Mouse (Mus musculus) embryonic facial prominence, embryonic 12.5 days (tissue): Measurements from ENCODE around the gene Cdca7l. TPM values are rescaled to one million over a fixed set of nuclear protein-coding genes. Genes with fewer than 3 reads are reported as not detected.

ENCODE experiments used
- ATAC-seq: fragments of 200-750 bp; cut with Nextera tagmentation; 2 replicates; pipeline ENCODE4 v1.8.0; 2017; ENCODE audit not compliant: insufficient number of reproducible peaks, insufficient read depth, low FRiP score, low TSS enrichment
- H3K27ac ChIP-seq: fragments of 300-500 bp; sonication (generic); 2 replicates; pipeline ENCODE4 v1.5.1; 2016; ENCODE audit warnings: mild to moderate bottlenecking
- H3K27me3 ChIP-seq: fragments of 300-500 bp; sonication (generic); 2 replicates; pipeline ENCODE4 v1.6.1; 2016; ENCODE audit warnings: mild to moderate bottlenecking, moderate library complexity
- H3K36me3 ChIP-seq: fragments of 300-500 bp; sonication (generic); 2 replicates; pipeline ENCODE4 v1.6.1; 2016; ENCODE audit warnings: mild to moderate bottlenecking
- H3K4me1 ChIP-seq: fragments of 300-500 bp; sonication (generic); 2 replicates; pipeline ENCODE4 v1.6.1; 2016
- H3K4me2 ChIP-seq: fragments of 300-500 bp; sonication (generic); replicated peaks from 2 replicates; pipeline ENCODE4 v1.6.1; 2016; ENCODE audit warnings: mild to moderate bottlenecking, moderate library complexity
- H3K4me3 ChIP-seq: fragments of 300-500 bp; sonication (generic); 2 replicates; pipeline ENCODE4 v1.5.1; 2016; ENCODE audit warnings: mild to moderate bottlenecking
- H3K9ac ChIP-seq: fragments of 300-500 bp; sonication (generic); 2 replicates; pipeline ENCODE4 v1.6.1; 2016; ENCODE audit warnings: mild to moderate bottlenecking, moderate library complexity
- H3K9me3 ChIP-seq: fragments of 300-500 bp; sonication (generic); 2 replicates; pipeline ENCODE4 v1.6.1; 2016; ENCODE audit warnings: mild to moderate bottlenecking, moderate library complexity
- WGBS: fragments of 180-500 bp; shearing (Covaris S2); methylation state at CpG from one replicate; pipeline ENCODE4 v1.1.7; 2016; 5-methylcytosine and 5-hydroxymethylcytosine counted together
- polyA plus RNA-seq: library from polyadenylated mRNA; unstranded; fragments of >200 nt; fragmentation: Nextera tagmentation; extraction: Ambion mirVana; gene quantifications from 2 replicates; pipeline ENCODE4 v1.2.1, GENCODE M21; 2016

The Cdca7l gene
- polyA plus RNA-seq, 1 experiment from 2014 or later = 34.6 TPM

GRCm38 (mm10) chr12:117810074-117810473 lies 6.0 kb downstream of the Cdca7l start:
- Histone ChIP-seq H3K27ac (no peak overlapping the region), H3K36me3 (no peaks in the 10 kb centered on the region)

GRCm38 (mm10) chr12:117820138-117820858 lies 16.2 kb downstream of the Cdca7l start:
- 52% methylated on average over 4 of the region's 4 CpGs for WGBS
- no peak overlapping the region for H3K27ac ChIP-seq
- H3K36me3 ChIP-seq = no peaks in the 10 kb centered on the region
- no peak for ATAC-seq
- no peak overlapping the region for H3K4me3 ChIP-seq
- no peak overlapping the region for H3K9ac ChIP-seq
- no peak overlapping the region for H3K4me2 ChIP-seq
- no peaks in the 10 kb centered on the region for H3K4me1 ChIP-seq
- no peaks in the 10 kb centered on the region for H3K9me3 ChIP-seq
- no peaks in the 10 kb centered on the region for H3K27me3 ChIP-seq

More at GRCm38 (mm10) chr12:117810074-117810473, 6.0 kb downstream of the Cdca7l start:
- ATAC-seq = no peak
- no peak overlapping the region for H3K9ac ChIP-seq
- no peak overlapping the region for H3K4me2 ChIP-seq
- peaks cover 16% of the 10 kb centered on the region for H3K4me1 ChIP-seq
- no peaks in the 10 kb centered on the region for H3K27me3 ChIP-seq
- H3K9me3 ChIP-seq = no peaks in the 10 kb centered on the region
- 49% methylated on average over 11 of the region's 11 CpGs for WGBS
- no peak overlapping the region for H3K4me3 ChIP-seq

- H3K27ac ChIP-seq = no peak overlapping the region
- no peak overlapping the region for H3K9ac ChIP-seq
- H3K4me1 ChIP-seq = no peaks in the 10 kb centered on the region
- no peaks in the 10 kb centered on the region for H3K36me3 ChIP-seq
- H3K9me3 ChIP-seq = no peaks in the 10 kb centered on the region
- ATAC-seq = no peak
- no peak overlapping the region for H3K4me3 ChIP-seq
- no peaks in the 10 kb centered on the region for H3K27me3 ChIP-seq
- H3K4me2 ChIP-seq = no peak overlapping the region
Measured at GRCm38 (mm10) chr12:117820859-117821221, 16.8 kb downstream of the Cdca7l start.

- H3K4me3 ChIP-seq = no peak overlapping the region
- no peak overlapping the region for H3K4me2 ChIP-seq
- H3K9me3 ChIP-seq = no peaks in the 10 kb centered on the region
- no peaks in the 10 kb centered on the region for H3K4me1 ChIP-seq
- WGBS = 71% methylated on average over 1 of the region's 1 CpGs
- H3K36me3 ChIP-seq = no peaks in the 10 kb centered on the region
- no peak overlapping the region for H3K27ac ChIP-seq
- ATAC-seq = no peak
- H3K27me3 ChIP-seq = no peaks in the 10 kb centered on the region
- H3K9ac ChIP-seq = no peak overlapping the region
Measured at GRCm38 (mm10) chr12:117821394-117821793, 17.3 kb downstream of the Cdca7l start.

- Histone ChIP-seq H3K9me3 (no peaks in the 10 kb centered on the region), H3K9ac (no peak overlapping the region), H3K36me3 (no peaks in the 10 kb centered on the region), H3K27ac (no peak overlapping the region), H3K27me3 (no peaks in the 10 kb centered on the region), H3K4me2 (no peak overlapping the region), H3K4me1 (no peaks in the 10 kb centered on the region), H3K4me3 (no peak overlapping the region)
- ATAC-seq = no peak
- WGBS = 82% methylated on average over 3 of the region's 3 CpGs
Measured at GRCm38 (mm10) chr12:117828350-117828749, 24.3 kb downstream of the Cdca7l start.

- no peak for ATAC-seq
- Histone ChIP-seq H3K27me3 (no peaks in the 10 kb centered on the region), H3K27ac (no peak overlapping the region), H3K9me3 (no peaks in the 10 kb centered on the region), H3K4me3 (no peak overlapping the region), H3K9ac (no peak overlapping the region), H3K36me3 (no peaks in the 10 kb centered on the region), H3K4me2 (no peak overlapping the region), H3K4me1 (no peaks in the 10 kb centered on the region)
- 61% methylated on average over 8 of the region's 8 CpGs for WGBS
Measured at GRCm38 (mm10) chr12:117831351-117831961, 27.4 kb downstream of the Cdca7l start.

GRCm38 (mm10) chr12:117832190-117832589 lies 28.1 kb downstream of the Cdca7l start:
- H3K4me2 ChIP-seq = no peak overlapping the region
- H3K4me3 ChIP-seq = no peak overlapping the region
- H3K27ac ChIP-seq = no peak overlapping the region
- no peak overlapping the region for H3K9ac ChIP-seq
- no peaks in the 10 kb centered on the region for H3K36me3 ChIP-seq
- no peaks in the 10 kb centered on the region for H3K4me1 ChIP-seq
- no peak for ATAC-seq
- 37% methylated on average over 5 of the region's 5 CpGs for WGBS
- H3K9me3 ChIP-seq = no peaks in the 10 kb centered on the region
- H3K27me3 ChIP-seq = no peaks in the 10 kb centered on the region

GRCm38 (mm10) chr12:117834652-117835051 lies 30.6 kb downstream of the Cdca7l start:
- H3K36me3 ChIP-seq = no peaks in the 10 kb centered on the region
- 80% methylated on average over 2 of the region's 2 CpGs for WGBS
- H3K27me3 ChIP-seq = no peaks in the 10 kb centered on the region
- H3K4me1 ChIP-seq = no peaks in the 10 kb centered on the region
- no peak overlapping the region for H3K27ac ChIP-seq
- H3K9me3 ChIP-seq = no peaks in the 10 kb centered on the region
- H3K4me2 ChIP-seq = no peak overlapping the region
- ATAC-seq = no peak
- no peak overlapping the region for H3K4me3 ChIP-seq
- no peak overlapping the region for H3K9ac ChIP-seq

- H3K9ac ChIP-seq = no peak overlapping the region
- no peaks in the 10 kb centered on the region for H3K9me3 ChIP-seq
- no peak for ATAC-seq
- H3K4me1 ChIP-seq = no peaks in the 10 kb centered on the region
- no peak overlapping the region for H3K4me2 ChIP-seq
- 64% methylated on average over 10 of the region's 10 CpGs for WGBS
- no peak overlapping the region for H3K27ac ChIP-seq
- no peaks in the 10 kb centered on the region for H3K27me3 ChIP-seq
- H3K4me3 ChIP-seq = no peak overlapping the region
- no peaks in the 10 kb centered on the region for H3K36me3 ChIP-seq
Measured at GRCm38 (mm10) chr12:117835371-117835770, 31.3 kb downstream of the Cdca7l start.

GRCm38 (mm10) chr12:117837376-117837775 lies 33.3 kb downstream of the Cdca7l start:
- 88% methylated on average over 4 of the region's 4 CpGs for WGBS
- no peak for ATAC-seq
- H3K4me2 ChIP-seq = no peak overlapping the region
- no peak overlapping the region for H3K4me3 ChIP-seq
- H3K36me3 ChIP-seq = no peaks in the 10 kb centered on the region
- no peaks in the 10 kb centered on the region for H3K4me1 ChIP-seq
- no peaks in the 10 kb centered on the region for H3K9me3 ChIP-seq
- H3K27ac ChIP-seq = no peak overlapping the region
- no peak overlapping the region for H3K9ac ChIP-seq
- H3K27me3 ChIP-seq = no peaks in the 10 kb centered on the region

- Histone ChIP-seq H3K27me3 (no peaks in the 10 kb centered on the region), H3K4me2 (no peak overlapping the region), H3K27ac (no peak overlapping the region), H3K4me3 (no peak overlapping the region), H3K36me3 (no peaks in the 10 kb centered on the region), H3K9me3 (no peaks in the 10 kb centered on the region), H3K4me1 (0 out of 2 replicates have a peak, but pooled peaks cover 6% of the 10 kb centered on the region), H3K9ac (no peak overlapping the region)
- ATAC-seq = no peak
- WGBS = 82% methylated on average over 1 of the region's 1 CpGs
Measured at GRCm38 (mm10) chr12:117840705-117841104, 36.6 kb downstream of the Cdca7l start.

GRCm38 (mm10) chr12:117842676-117843075 lies 38.6 kb downstream of the Cdca7l start:
- Histone ChIP-seq H3K36me3 (no peaks in the 10 kb centered on the region), H3K27me3 (no peaks in the 10 kb centered on the region), H3K9me3 (no peaks in the 10 kb centered on the region), H3K4me3 (no peak overlapping the region), H3K4me1 (0 out of 2 replicates have a peak, but pooled peaks cover 6% of the 10 kb centered on the region), H3K4me2 (no peak overlapping the region; the same call in 1 of the 2 replicates), H3K9ac (no peak overlapping the region), H3K27ac (no peak overlapping the region)
- 76% methylated on average over 1 of the region's 1 CpGs for WGBS
- no peak for ATAC-seq
